Mouse (Mus musculus) MEL (cell line): ENCODE data around the gene Samsn1. TPM values are rescaled to one million over a fixed set of nuclear protein-coding genes. Genes with fewer than 3 reads are reported as not detected.
A peak's percentile ranks its signal among the peaks of the same experiment; 100 is the strongest.

ENCODE experiments used
- DNase-seq: peaks from one replicate; pipeline ENCODE4 v3.0.0; 2011; ENCODE audit warnings: low read depth, low spot score
- H3K27ac ChIP-seq: 2 replicates; pipeline ENCODE4 v1.5.1; 2012; ENCODE audit warnings: low read depth, mild to moderate bottlenecking, control low read depth, low read length, moderate library complexity; ENCODE audit not compliant: control insufficient read depth
- H3K27me3 ChIP-seq, 2 experiments: fragments of 150-350 bp in 1 of 2; sonication (generic) in 1 of 2; 2 replicates each; pipeline ENCODE4 v1.6.1; 2012; ENCODE audit warnings: low read length in 2 of 2, mild to moderate bottlenecking in 2 of 2, improper control_type of control experiment in 1 of 2, moderate library complexity in 1 of 2; ENCODE audit not compliant: insufficient read depth in 2 of 2, control insufficient read depth in 1 of 2
- H3K36me3 ChIP-seq, 2 experiments: 2 replicates each; pipeline ENCODE4 v1.6.1; 2012 to 2014; ENCODE audit warnings: low read length in 2 of 2, improper control_type of control experiment in 1 of 2, inconsistent platforms in 1 of 2, mild to moderate bottlenecking in 1 of 2; ENCODE audit not compliant: insufficient read depth in 2 of 2, control insufficient read depth in 1 of 2
- H3K4me1 ChIP-seq, 2 experiments: fragments of 150-350 bp in 1 of 2; sonication (generic) in 1 of 2; 2 replicates each; pipeline ENCODE4 v1.6.1; 2012; ENCODE audit warnings: low read length in 2 of 2, improper control_type of control experiment in 1 of 2, mild to moderate bottlenecking in 1 of 2; ENCODE audit not compliant: insufficient read depth in 2 of 2, control insufficient read depth in 1 of 2
- H3K4me3 ChIP-seq, 2 experiments: fragments of 150-350 bp in 1 of 2; sonication (generic) in 1 of 2; 2 replicates each; pipeline ENCODE4 v1.5.1; 2012; ENCODE audit warnings: low read depth in 2 of 2, low read length in 2 of 2, mild to moderate bottlenecking in 2 of 2, moderate library complexity in 2 of 2, control low read depth in 1 of 2, improper control_type of control experiment in 1 of 2; ENCODE audit not compliant: control insufficient read depth in 1 of 2, insufficient read depth in 1 of 2
- H3K79me2 ChIP-seq: 2 replicates; pipeline ENCODE4 v1.6.1; 2012; ENCODE audit warnings: mild to moderate bottlenecking, low read length, moderate library complexity; ENCODE audit not compliant: control insufficient read depth, poor library complexity, insufficient read depth
- H3K9ac ChIP-seq: 2 replicates; pipeline ENCODE4 v1.6.1; 2012; ENCODE audit warnings: low read depth, mild to moderate bottlenecking, control low read depth, low read length, moderate library complexity; ENCODE audit not compliant: control insufficient read depth, poor library complexity, severe bottlenecking
- H3K9me3 ChIP-seq: fragments of 150-350 bp; sonication (generic); replicated peaks from 2 replicates; pipeline ENCODE4 v1.6.1; 2012; ENCODE audit warnings: mild to moderate bottlenecking, low read length, improper control_type of control experiment, moderate library complexity; ENCODE audit not compliant: insufficient read depth
- CHD2 ChIP-seq: IDR thresholded peaks from 2 replicates; pipeline ENCODE4 v1.6.1; 2011; ENCODE audit warnings: low read length, improper control_type of control experiment
- CTCF ChIP-seq, 3 experiments: IDR thresholded peaks in 2 of 3; conservative IDR thresholded peaks in 1 of 3; 2 replicates each; pipeline ENCODE4 v1.5.1; 2011 to 2012; ENCODE audit warnings: low read length in 3 of 3, low read depth in 2 of 3, mild to moderate bottlenecking in 2 of 3, improper control_type of control experiment in 1 of 3, inconsistent platforms in 1 of 3, mixed read lengths in 1 of 3, moderate library complexity in 1 of 3; ENCODE audit not compliant: control insufficient read depth in 1 of 3, insufficient read depth in 1 of 3, poor library complexity in 1 of 3, severe bottlenecking in 1 of 3
- ELF1 ChIP-seq: IDR thresholded peaks from 2 replicates; pipeline ENCODE4 v1.6.1; 2014; ENCODE audit warnings: low read depth, mild to moderate bottlenecking, inconsistent platforms, low read length, improper control_type of control experiment, moderate library complexity
- EP300 ChIP-seq, 2 experiments: IDR thresholded peaks; 2 replicates each; pipeline ENCODE4 v1.6.1; 2011; ENCODE audit warnings: improper control_type of control experiment in 2 of 2, low read length in 2 of 2, low read depth in 1 of 2, mild to moderate bottlenecking in 1 of 2
- ETS1 ChIP-seq: IDR thresholded peaks from 2 replicates; pipeline ENCODE4 v1.6.1; 2012; ENCODE audit warnings: low read depth, mild to moderate bottlenecking, inconsistent platforms, low read length, improper control_type of control experiment, moderate library complexity
- GABPA ChIP-seq: IDR thresholded peaks from 2 replicates; pipeline ENCODE4 v1.6.1; 2012; ENCODE audit warnings: low read depth, mild to moderate bottlenecking, inconsistent platforms, low read length, improper control_type of control experiment, moderate library complexity
- HCFC1 ChIP-seq: IDR thresholded peaks from 2 replicates; pipeline ENCODE4 v1.6.1; 2012; ENCODE audit warnings: low read depth, mild to moderate bottlenecking, inconsistent platforms, low read length, improper control_type of control experiment, moderate library complexity
- JUND ChIP-seq: IDR thresholded peaks from 2 replicates; pipeline ENCODE4 v1.6.1; 2011; ENCODE audit warnings: low read depth, mild to moderate bottlenecking, improper control_type of control experiment, low read length
- MXI1 ChIP-seq: IDR thresholded peaks from 2 replicates; pipeline ENCODE4 v1.6.1; 2011; ENCODE audit warnings: mild to moderate bottlenecking, low read depth, low read length, improper control_type of control experiment
- NELFE ChIP-seq: IDR thresholded peaks from 2 replicates; pipeline ENCODE4 v1.6.1; 2011; ENCODE audit warnings: low read depth, low read length, improper control_type of control experiment
- NRF1 ChIP-seq: IDR thresholded peaks from 2 replicates; pipeline ENCODE4 v1.6.1; 2014; ENCODE audit warnings: low read depth, mild to moderate bottlenecking, inconsistent platforms, low read length, improper control_type of control experiment, moderate library complexity; ENCODE audit not compliant: poor library complexity, insufficient read depth, severe bottlenecking
- POLR2A ChIP-seq, 2 experiments: IDR thresholded peaks; 2 replicates each; pipeline ENCODE4 v1.6.1; 2011 to 2012; ENCODE audit warnings: low read length in 2 of 2, mild to moderate bottlenecking in 2 of 2, control low read depth in 1 of 2, improper control_type of control experiment in 1 of 2, low read depth in 1 of 2, moderate library complexity in 1 of 2; ENCODE audit not compliant: control insufficient read depth in 1 of 2, insufficient read depth in 1 of 2, poor library complexity in 1 of 2
- POLR2AphosphoS5 ChIP-seq: IDR thresholded peaks from 2 replicates; pipeline ENCODE4 v1.6.1; 2012; ENCODE audit warnings: low read depth, borderline replicate concordance, mild to moderate bottlenecking, inconsistent platforms, low read length, moderate library complexity, mixed read lengths
- RAD21 ChIP-seq: IDR thresholded peaks from 2 replicates; pipeline ENCODE4 v1.6.1; 2011; ENCODE audit warnings: mild to moderate bottlenecking, low read depth, low read length, improper control_type of control experiment
- SIN3A ChIP-seq: IDR thresholded peaks from 2 replicates; pipeline ENCODE4 v1.6.1; 2012; ENCODE audit warnings: low read length, improper control_type of control experiment, inconsistent platforms
- TAL1 ChIP-seq: IDR thresholded peaks from 2 replicates; pipeline ENCODE4 v1.6.1; 2012; ENCODE audit warnings: mild to moderate bottlenecking, inconsistent platforms, low read length, moderate library complexity, mixed read lengths
- TCF12 ChIP-seq: IDR thresholded peaks from 2 replicates; pipeline ENCODE4 v1.6.1; 2014; ENCODE audit warnings: low read depth, mild to moderate bottlenecking, inconsistent platforms, low read length, improper control_type of control experiment, moderate library complexity
- USF1 ChIP-seq: IDR thresholded peaks from 2 replicates; pipeline ENCODE4 v1.6.1; 2014; ENCODE audit warnings: low read depth, mild to moderate bottlenecking, inconsistent platforms, low read length, improper control_type of control experiment, moderate library complexity
- USF2 ChIP-seq, 2 experiments: IDR thresholded peaks; 2 replicates each; pipeline ENCODE4 v1.6.1; 2011 to 2012; ENCODE audit warnings: improper control_type of control experiment in 2 of 2, low read length in 2 of 2, borderline replicate concordance in 1 of 2, inconsistent platforms in 1 of 2, low read depth in 1 of 2, mild to moderate bottlenecking in 1 of 2; ENCODE audit not compliant: insufficient read depth in 1 of 2
- ZC3H11A ChIP-seq: IDR thresholded peaks from 2 replicates; pipeline ENCODE4 v1.6.1; 2012; ENCODE audit warnings: low read depth, mild to moderate bottlenecking, inconsistent platforms, low read length, improper control_type of control experiment
- polyA plus RNA-seq, 2 experiments: library from polyadenylated mRNA; stranded (reverse) in 1 of 2; unstranded in 1 of 2; fragments of >175 nt in 1 of 2; fragments of >200 nt in 1 of 2; gene quantifications; 2 replicates each; pipeline versions ENCODE4 v1.2.1 to v1.2.4; 2012; ENCODE audit warnings: low replicate concordance in 2 of 2, low read depth in 1 of 2; ENCODE audit not compliant: insufficient read length in 2 of 2, insufficient read depth in 1 of 2, missing spikeins in 1 of 2
- total RNA-seq: library from RNA; depleted of rRNA; stranded (reverse); fragments of 300-350 nt; gene quantifications from 2 replicates; pipeline ENCODE4 v1.2.3, GENCODE M21; 2012

The Samsn1 gene
- total and polyA plus RNA-seq, 3 experiments, result 55.2 to 205 (median 63.0) TPM

DNA sequence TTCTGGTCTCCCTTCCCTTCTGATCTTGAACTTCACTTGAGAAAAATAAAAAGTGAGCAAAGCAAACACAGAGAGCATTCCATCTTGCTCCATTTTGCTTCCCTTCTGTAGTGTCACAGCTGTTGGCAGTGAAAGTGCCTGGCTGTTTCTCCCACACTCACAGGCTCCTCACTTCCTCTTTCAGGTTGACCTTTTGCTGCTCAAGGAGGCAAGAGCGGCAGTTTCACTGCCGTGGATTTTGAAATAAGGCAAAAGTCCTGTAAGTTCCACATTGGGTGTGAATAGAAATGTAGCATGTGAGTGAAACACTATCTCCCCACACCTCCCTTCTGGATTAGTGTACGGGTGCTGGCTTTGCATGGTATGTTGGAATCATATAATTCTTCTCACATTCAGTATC is 144.9 kb downstream of the Samsn1 start:
- H3K4me3 ChIP-seq, result no peak overlapping the region
- H3K36me3 ChIP-seq, result peaks cover 12 to 34% of the 10 kb centered on the region in 2 experiments
- peak; percentile 85 for TF ChIP-seq ETS1
- TF ChIP-seq SIN3A, result peak; percentile 70
- peak; percentile 25 to 51; a peak in 1 of 4 replicates for TF ChIP-seq EP300 (IDR thresholded peaks at IDR 0.05; ENCODE audit: low read depth in 1 of 2, low read length in 2 of 2)
- 0 out of 2 replicates have a peak, but pooled peaks have one; percentile 40 for TF ChIP-seq MXI1
- TF ChIP-seq TCF12, result no peak
- no peak overlapping the region for H3K9ac ChIP-seq
- H3K4me1 ChIP-seq, result peaks cover 9 to 12% of the 10 kb centered on the region in 2 experiments
- H3K27ac ChIP-seq, result peak overlapping the region; percentile 52
- no peaks in the 10 kb centered on the region for H3K9me3 ChIP-seq
- DNase-seq, result peak; percentile 80
- H3K79me2 ChIP-seq, result no peaks in the 10 kb centered on the region
- no peaks in the 10 kb centered on the region for H3K27me3 ChIP-seq

DNA sequence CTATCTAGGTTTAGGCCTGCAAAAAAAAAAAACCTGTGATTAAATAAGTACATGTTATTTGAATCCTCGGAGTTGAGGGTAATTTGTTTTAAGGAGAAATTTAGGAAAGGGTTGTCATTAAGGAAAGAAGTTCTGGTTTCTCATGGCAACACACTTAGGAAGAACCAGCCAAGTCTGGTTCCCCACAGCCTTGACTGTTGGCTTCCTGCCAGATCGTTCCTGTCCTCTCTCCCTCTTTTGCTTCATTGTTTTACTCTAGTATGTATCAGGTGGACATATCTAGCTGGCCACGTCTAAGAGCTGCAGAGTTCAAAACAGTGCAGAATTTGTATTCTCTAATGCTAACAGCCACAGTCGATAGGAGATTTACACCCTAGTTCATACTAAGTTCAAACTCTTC is 146.2 kb downstream of the Samsn1 start:
- H3K9ac ChIP-seq, result no peak overlapping the region
- H3K27me3 ChIP-seq, result no peaks in the 10 kb centered on the region
- H3K36me3 ChIP-seq, result peaks cover 12 to 34% of the 10 kb centered on the region in 2 experiments
- no peaks in the 10 kb centered on the region for H3K9me3 ChIP-seq
- H3K4me3 ChIP-seq, result no peak overlapping the region
- H3K27ac ChIP-seq, result no peak overlapping the region
- no peaks in the 10 kb centered on the region for H3K79me2 ChIP-seq
- DNase-seq, result no peak
- peaks cover 9 to 12% of the 10 kb centered on the region in 2 experiments for H3K4me1 ChIP-seq
- no peak for TF ChIP-seq NRF1
- no peak for TF ChIP-seq ZC3H11A
- TF ChIP-seq EP300 (IDR thresholded peaks at IDR 0.05; ENCODE audit: low read depth in 1 of 2, low read length in 2 of 2), result no peak
- no peak for TF ChIP-seq POLR2A (IDR thresholded peaks at IDR 0.05; ENCODE audit: control insufficient read depth in 1 of 2, insufficient read depth in 1 of 2, low read depth in 1 of 2, low read length in 2 of 2, poor library complexity in 1 of 2)
- no peak for TF ChIP-seq CTCF (IDR thresholded peaks at IDR 0.05 in 2 of 3, conservative IDR thresholded peaks at IDR 0.05 in 1 of 3; ENCODE audit: control insufficient read depth in 1 of 3, insufficient read depth in 1 of 3, low read depth in 2 of 3, low read length in 3 of 3, poor library complexity in 1 of 3, severe bottlenecking in 1 of 3)
- TF ChIP-seq CHD2, result no peak
- TF ChIP-seq USF1, result no peak
- TF ChIP-seq NELFE, result no peak
- no peak for TF ChIP-seq HCFC1
- TF ChIP-seq RAD21, result no peak
- TF ChIP-seq GABPA, result no peak
- no peak for TF ChIP-seq POLR2AphosphoS5
- no peak for TF ChIP-seq USF2 (IDR thresholded peaks at IDR 0.05; ENCODE audit: borderline replicate concordance in 1 of 2, insufficient read depth in 1 of 2, low read depth in 1 of 2, low read length in 2 of 2)
- TF ChIP-seq ELF1, result no peak
- TF ChIP-seq JUND, result no peak
- TF ChIP-seq TAL1, result no peak
- TF ChIP-seq TCF12, result no peak
